Mouse (Mus musculus): ENCODE data around the gene Glis1. TPM values are rescaled to one million over a fixed set of nuclear protein-coding genes. Genes with fewer than 3 reads are reported as not detected.

The Glis1 gene
- polyA plus RNA-seq (2015; fragmentation: Nextera tagmentation; extraction: Ambion mirVana): 0.47 and 0.74 TPM in 2 replicates

- TF ChIP-seq CTCF (IDR thresholded peaks at IDR 0.05; ENCODE audit: low read depth) (no peak), EP300 (optimal IDR thresholded peaks at IDR 0.05) (no peak)
- Histone ChIP-seq H3K9me3 (ENCODE audit: control insufficient read depth, low read length) (no peaks in the 10 kb centered on the region), H3K9ac (ENCODE audit: low read length) (peak within 1 kb of the TSS; percentile 47), H3K36me3 (ENCODE audit: control insufficient read depth, insufficient read depth, low read length) (no peaks in the 10 kb centered on the region), H3K4me1 (replicated peaks; ENCODE audit: control insufficient read depth, insufficient read depth) (0 out of 2 replicates have a peak, but pooled peaks cover 3% of the 10 kb centered on the region), H3K4me3 (ENCODE audit: low read depth, low read length) (peak within 1 kb of the TSS; percentile 54), H3K27me3 (ENCODE audit: control insufficient read depth, insufficient read depth, low read length) (peaks cover 15% of the 10 kb centered on the region; the same call in 1 of the 2 replicates), H3K4me2 (replicated peaks; ENCODE audit: low read depth) (peak within 1 kb of the TSS; percentile 87), H3K27ac (replicated peaks) (no peak within 1 kb of the TSS)
- ATAC-seq (ENCODE audit: low FRiP score, low TSS enrichment) (peak; percentile 84), DNase-seq (ENCODE audit: low spot score) (peak; percentile 66)
- WGBS: under 1% methylated on average over 88 of the region's 112 CpGs
These were observed at the start of gene Glis1 for GRCm38 (mm10) chr4:107434356-107435237. TSS of gene Glis1 (plus strand) at chr4:107434591.

GRCm38 (mm10) chr4:107387038-107387437, 47.4 kb upstream of the Glis1 start:
- no peak overlapping the region for H3K4me2 ChIP-seq (replicated peaks; ENCODE audit: low read depth)
- 94% methylated on average over 4 of the region's 4 CpGs for WGBS
- ATAC-seq (ENCODE audit: low FRiP score, low TSS enrichment) (no peak), DNase-seq (ENCODE audit: low spot score) (no peak)
- no peaks in the 10 kb centered on the region for H3K9me3 ChIP-seq (ENCODE audit: control insufficient read depth, low read length)
- peaks cover 2% of the 10 kb centered on the region for H3K36me3 ChIP-seq (ENCODE audit: control insufficient read depth, insufficient read depth, low read length)
- H3K27me3 ChIP-seq (ENCODE audit: control insufficient read depth, insufficient read depth, low read length): no peaks in the 10 kb centered on the region
- H3K4me1 ChIP-seq (replicated peaks; ENCODE audit: control insufficient read depth, insufficient read depth): no peaks in the 10 kb centered on the region
- TF ChIP-seq CTCF (IDR thresholded peaks at IDR 0.05; ENCODE audit: low read depth) (no peak), EP300 (optimal IDR thresholded peaks at IDR 0.05) (no peak)
- no peak overlapping the region for H3K4me3 ChIP-seq (ENCODE audit: low read depth, low read length)
- no peak overlapping the region for H3K27ac ChIP-seq (replicated peaks)
- H3K9ac ChIP-seq (ENCODE audit: low read length): no peak overlapping the region

- Histone ChIP-seq H3K27ac (replicated peaks) (no peak overlapping the region), H3K9ac (ENCODE audit: low read length) (no peak overlapping the region), H3K4me2 (replicated peaks; ENCODE audit: low read depth) (no peak overlapping the region), H3K4me1 (replicated peaks; ENCODE audit: control insufficient read depth, insufficient read depth) (no peaks in the 10 kb centered on the region), H3K4me3 (ENCODE audit: low read depth, low read length) (no peak overlapping the region), H3K36me3 (ENCODE audit: control insufficient read depth, insufficient read depth, low read length) (peaks cover 2% of the 10 kb centered on the region), H3K9me3 (ENCODE audit: control insufficient read depth, low read length) (no peaks in the 10 kb centered on the region), H3K27me3 (ENCODE audit: control insufficient read depth, insufficient read depth, low read length) (no peaks in the 10 kb centered on the region)
- TF ChIP-seq CTCF (IDR thresholded peaks at IDR 0.05; ENCODE audit: low read depth) (no peak), EP300 (optimal IDR thresholded peaks at IDR 0.05) (no peak)
- DNase-seq (ENCODE audit: low spot score) (no peak), ATAC-seq (ENCODE audit: low FRiP score, low TSS enrichment) (no peak)
- WGBS: 92% methylated on average over 8 of the region's 8 CpGs
These were observed 46.9 kb upstream of the Glis1 start for GRCm38 (mm10) chr4:107387465-107387864.

- Histone ChIP-seq H3K27ac (replicated peaks) (no peak overlapping the region), H3K4me3 (ENCODE audit: low read depth, low read length) (no peak overlapping the region), H3K4me1 (replicated peaks; ENCODE audit: control insufficient read depth, insufficient read depth) (no peaks in the 10 kb centered on the region), H3K27me3 (ENCODE audit: control insufficient read depth, insufficient read depth, low read length) (no peaks in the 10 kb centered on the region), H3K9me3 (ENCODE audit: control insufficient read depth, low read length) (no peaks in the 10 kb centered on the region), H3K9ac (ENCODE audit: low read length) (no peak overlapping the region), H3K4me2 (replicated peaks; ENCODE audit: low read depth) (no peak overlapping the region), H3K36me3 (ENCODE audit: control insufficient read depth, insufficient read depth, low read length) (peaks cover 5% of the 10 kb centered on the region)
- ATAC-seq (ENCODE audit: low FRiP score, low TSS enrichment) (no peak), DNase-seq (ENCODE audit: low spot score) (no peak)
- 81% methylated on average over 2 of the region's 2 CpGs for WGBS
- no peak for TF ChIP-seq EP300 (optimal IDR thresholded peaks at IDR 0.05)
- no peak for TF ChIP-seq CTCF (IDR thresholded peaks at IDR 0.05; ENCODE audit: low read depth)
These were observed 46.1 kb upstream of the Glis1 start for GRCm38 (mm10) chr4:107388291-107388690.

GRCm38 (mm10) chr4:107389345-107389744, 45.0 kb upstream of the Glis1 start:
- Histone ChIP-seq H3K4me2 (replicated peaks; ENCODE audit: low read depth) (no peak overlapping the region), H3K4me1 (replicated peaks; ENCODE audit: control insufficient read depth, insufficient read depth) (no peaks in the 10 kb centered on the region), H3K27me3 (ENCODE audit: control insufficient read depth, insufficient read depth, low read length) (no peaks in the 10 kb centered on the region), H3K4me3 (ENCODE audit: low read depth, low read length) (no peak overlapping the region), H3K9me3 (ENCODE audit: control insufficient read depth, low read length) (no peaks in the 10 kb centered on the region), H3K9ac (ENCODE audit: low read length) (no peak overlapping the region), H3K36me3 (ENCODE audit: control insufficient read depth, insufficient read depth, low read length) (peaks cover 6% of the 10 kb centered on the region), H3K27ac (replicated peaks) (no peak overlapping the region)
- WGBS: 94% methylated on average over 3 of the region's 3 CpGs
- ATAC-seq (ENCODE audit: low FRiP score, low TSS enrichment) (no peak), DNase-seq (ENCODE audit: low spot score) (no peak)
- TF ChIP-seq EP300 (optimal IDR thresholded peaks at IDR 0.05): no peak
- no peak for TF ChIP-seq CTCF (IDR thresholded peaks at IDR 0.05; ENCODE audit: low read depth)

- no peak overlapping the region for H3K27ac ChIP-seq (replicated peaks)
- no peak overlapping the region for H3K9ac ChIP-seq (ENCODE audit: low read length)
- WGBS: 91% methylated on average over 2 of the region's 2 CpGs
- no peak overlapping the region for H3K4me3 ChIP-seq (ENCODE audit: low read depth, low read length)
- TF ChIP-seq EP300 (optimal IDR thresholded peaks at IDR 0.05): no peak
- no peak for TF ChIP-seq CTCF (IDR thresholded peaks at IDR 0.05; ENCODE audit: low read depth)
- H3K9me3 ChIP-seq (ENCODE audit: control insufficient read depth, low read length): no peaks in the 10 kb centered on the region
- DNase-seq (ENCODE audit: low spot score): no peak
- H3K36me3 ChIP-seq (ENCODE audit: control insufficient read depth, insufficient read depth, low read length): peaks cover 4% of the 10 kb centered on the region
- no peaks in the 10 kb centered on the region for H3K4me1 ChIP-seq (replicated peaks; ENCODE audit: control insufficient read depth, insufficient read depth)
- H3K4me2 ChIP-seq (replicated peaks; ENCODE audit: low read depth): no peak overlapping the region
- ATAC-seq (ENCODE audit: low FRiP score, low TSS enrichment): no peak
- no peaks in the 10 kb centered on the region for H3K27me3 ChIP-seq (ENCODE audit: control insufficient read depth, insufficient read depth, low read length)
These were observed 40.6 kb upstream of the Glis1 start for GRCm38 (mm10) chr4:107393771-107394170.
